ENCODE assay signal across 28 mouse cellular contexts in genomic region chr2:121824653-121825052, GRCm38 (mm10). TPM values are rescaled to one million over a fixed set of nuclear protein-coding genes. Genes with fewer than 3 reads are reported as not detected.
"Had no signal": no experiment of that assay in that cellular context is flagged by ENCODE, and none has a peak within 500 bp of the region (broad histone marks: within the 10 kb centered on the region; RNA-seq: fewer than 3 reads in every experiment).

No protein-coding gene starts in this region.

- H3K9me3 ChIP-seq: heart, embryonic 15.5 days; hindbrain, embryonic 10.5 days; hindbrain, embryonic 12.5 days; intestine, embryonic 15.5 days; limb, embryonic 10.5 days; limb, embryonic 12.5 days; liver, embryonic 13.5 days had no signal

- H3K27me3 ChIP-seq: heart, embryonic 13.5 days; heart, embryonic 15.5 days; hindbrain, embryonic 12.5 days; intestine, embryonic 15.5 days; limb, embryonic 12.5 days; liver, embryonic 13.5 days had no signal

- H3K27ac ChIP-seq: gastrocnemius, adult 2 months; heart, embryonic 13.5 days; heart, embryonic 15.5 days; hindbrain, embryonic 10.5 days; hindbrain, embryonic 12.5 days; hindbrain, embryonic 14.5 days; intestine, embryonic 15.5 days; layer of hippocampus, adult 2 months; left cerebral cortex, adult 2 months; limb, embryonic 10.5 days; limb, embryonic 12.5 days; liver, embryonic 13.5 days had no signal

- DNase-seq: gastrocnemius, adult 2 months; gastrocnemius, postnatal 10 days; gastrocnemius, postnatal 25 days; heart, postnatal 14 days; heart, postnatal 36 days; kidney, adult 18-20 months; kidney, adult 8-10 months; kidney, postnatal 10 days; kidney, postnatal 25 days; kidney, postnatal 4 days; liver; liver, embryonic 13.5 days had no signal

- H3K4me3 ChIP-seq: gastrocnemius, adult 2 months; heart, embryonic 13.5 days; heart, embryonic 15.5 days; hindbrain, embryonic 10.5 days; hindbrain, embryonic 12.5 days; intestine, embryonic 15.5 days; layer of hippocampus, adult 2 months; left cerebral cortex, adult 2 months; limb, embryonic 10.5 days; limb, embryonic 12.5 days; liver, embryonic 13.5 days had no signal

- H3K4me1 ChIP-seq: heart, embryonic 15.5 days; hindbrain, embryonic 10.5 days; hindbrain, embryonic 12.5 days; intestine, embryonic 15.5 days; limb, embryonic 10.5 days; limb, embryonic 12.5 days; liver, embryonic 13.5 days had no signal

- H3K9ac ChIP-seq: heart, embryonic 13.5 days; heart, embryonic 15.5 days; hindbrain, embryonic 12.5 days; hindbrain, embryonic 14.5 days; intestine, embryonic 15.5 days; limb, embryonic 12.5 days; liver, embryonic 13.5 days had no signal

- H3K4me2 ChIP-seq: heart, embryonic 11.5 days; heart, embryonic 13.5 days; heart, embryonic 15.5 days; hindbrain, embryonic 12.5 days; hindbrain, embryonic 14.5 days; intestine, embryonic 15.5 days; limb, embryonic 12.5 days; liver, embryonic 11.5 days; liver, embryonic 13.5 days had no signal

- H3K36me3 ChIP-seq: heart, embryonic 13.5 days; heart, embryonic 15.5 days; hindbrain, embryonic 10.5 days; hindbrain, embryonic 12.5 days; intestine, embryonic 15.5 days; limb, embryonic 10.5 days; limb, embryonic 12.5 days; liver, embryonic 13.5 days had no signal

- ATAC-seq: hindbrain, embryonic 16.5 days; inflammation-experienced regulatory T-cells, adult 6 months; intestine, embryonic 15.5 days; intestine, postnatal 0 days had no signal

RNA-seq across cellular contexts. Expression of gene Frmd5, which starts 17.8 kb away (rescaled TPM):
- total RNA-seq: granulocyte monocyte progenitor cell, adult 5-6 weeks had no signal
